13 mouse cellular contexts compared by ENCODE assay signal in the genomic region with DNA sequence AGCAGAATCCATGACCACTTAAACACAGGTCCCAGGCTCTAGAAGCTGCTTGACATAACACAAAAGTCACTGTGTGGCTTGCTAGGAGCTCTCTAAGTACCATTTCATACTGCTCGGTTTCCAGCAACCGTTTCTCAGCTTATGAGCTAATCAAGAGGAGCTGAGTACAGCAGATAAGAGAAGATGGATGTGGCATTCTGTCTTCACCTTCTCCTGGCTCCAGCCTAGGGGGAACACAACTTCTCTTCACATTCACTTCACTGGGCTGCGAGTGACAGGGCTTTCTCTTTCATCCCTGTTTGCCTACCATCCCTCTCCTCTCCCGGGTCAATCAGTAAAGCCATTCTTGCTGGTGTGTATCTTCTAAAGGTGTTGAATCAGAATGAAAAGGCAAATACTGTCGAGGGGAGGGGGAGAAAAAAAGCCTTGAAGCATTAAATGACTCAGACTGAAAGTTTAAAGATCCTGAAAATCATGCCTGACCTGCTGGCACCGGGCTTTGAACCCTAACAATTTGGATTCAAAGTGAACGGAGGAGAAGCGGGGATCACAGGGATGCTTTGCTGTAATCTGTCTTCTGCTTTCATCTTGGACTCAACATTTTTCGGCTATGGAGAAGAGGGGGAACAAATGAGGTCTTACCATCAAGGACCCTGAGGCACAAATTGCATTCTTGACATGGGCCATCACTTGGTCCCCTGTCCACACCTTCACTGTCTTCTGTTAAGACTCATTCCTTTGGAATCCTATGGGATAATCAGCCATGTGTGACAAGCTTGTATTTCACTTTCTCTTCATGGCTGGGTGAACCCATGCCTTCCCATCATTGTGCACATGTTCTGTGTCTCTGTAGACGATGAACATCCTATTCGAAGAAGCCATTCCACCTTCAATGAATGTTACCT. TPM values are rescaled to one million over a fixed set of nuclear protein-coding genes. Genes with fewer than 3 reads are reported as not detected.
A peak's percentile ranks its signal among the peaks of the same experiment; 100 is the strongest.
DNase-seq lines count a peak whose midpoint lies in the region; ATAC-seq and TF ChIP-seq lines count a peak whose summit lies in the region.
"Had no signal": no experiment of that assay in that cellular context is flagged by ENCODE, and none has a peak within 500 bp of the region (broad histone marks: within the 10 kb centered on the region; RNA-seq: fewer than 3 reads in every experiment).

No protein-coding gene starts in this region.

- H3K4me1 ChIP-seq in heart, embryonic 10.5 days, result peaks cover 19% of the 10 kb centered on the region
- peaks cover 16% of the 10 kb centered on the region for H3K4me1 ChIP-seq in lung, embryonic 16.5 days (replicated peaks; ENCODE audit: control insufficient read depth, insufficient read depth, low read length)
- peaks cover 13% of the 10 kb centered on the region for H3K4me1 ChIP-seq in heart, embryonic 16.5 days (ENCODE audit: control insufficient read depth, insufficient read depth, low read length)
- peaks cover 4% of the 10 kb centered on the region; the same call in 1 of the 2 replicates for H3K4me1 ChIP-seq in small intestine, adult 2 months (ENCODE audit: control insufficient read depth, insufficient read depth, insufficient read length, low read length)
- H3K4me1 ChIP-seq: liver, embryonic 15.5 days had no signal

- peak; percentile 74 for DNase-seq in heart, embryonic 10.5 days (ENCODE audit: low spot score)
- no peak for DNase-seq in heart, adult 18-20 months
- no peak for DNase-seq in lung, postnatal 4 days
- DNase-seq in adrenal gland, postnatal 25 days, result no peak
- no peak for DNase-seq in layer of hippocampus, adult 11-12 months (ENCODE audit: low spot score)
- DNase-seq: cerebellum, adult 2 months; thymus, postnatal 25 days had no signal

- WGBS in heart, embryonic 10.5 days, result 42% methylated on average over 11 of the region's 11 CpGs
- 36% methylated on average over 11 of the region's 11 CpGs for WGBS in lung, embryonic 16.5 days
- 43% methylated on average over 11 of the region's 11 CpGs for WGBS in heart, embryonic 16.5 days
- 47% methylated on average over 11 of the region's 11 CpGs for WGBS in small intestine, adult 2 months

- H3K27me3 ChIP-seq in heart, embryonic 10.5 days (ENCODE audit: insufficient read depth, poor library complexity, severe bottlenecking), result 0 out of 2 replicates have a peak, but pooled peaks cover 12% of the 10 kb centered on the region
- no peaks in the 10 kb centered on the region for H3K27me3 ChIP-seq in lung, embryonic 16.5 days (ENCODE audit: control insufficient read depth, insufficient read depth, low read depth, low read length)
- no peaks in the 10 kb centered on the region for H3K27me3 ChIP-seq in heart, embryonic 16.5 days (ENCODE audit: control insufficient read depth, insufficient read depth, low read length)
- H3K27me3 ChIP-seq in small intestine, adult 2 months (ENCODE audit: control insufficient read depth, insufficient read depth, low read length), result no peaks in the 10 kb centered on the region
- H3K27me3 ChIP-seq: liver, embryonic 15.5 days had no signal

- peaks cover 7% of the 10 kb centered on the region for H3K36me3 ChIP-seq in heart, embryonic 10.5 days
- no peaks in the 10 kb centered on the region for H3K36me3 ChIP-seq in lung, embryonic 16.5 days (ENCODE audit: control insufficient read depth, insufficient read depth, low read length)
- no peaks in the 10 kb centered on the region for H3K36me3 ChIP-seq in heart, embryonic 16.5 days (ENCODE audit: control insufficient read depth, insufficient read depth)
- no peaks in the 10 kb centered on the region for H3K36me3 ChIP-seq in small intestine, adult 2 months (ENCODE audit: control insufficient read depth, insufficient read depth, low read length)
- H3K36me3 ChIP-seq: liver, embryonic 15.5 days had no signal

- H3K4me2 ChIP-seq in lung, embryonic 16.5 days (ENCODE audit: low read depth, low read length), result peak overlapping the region; percentile 3; the same call in 1 of the 2 replicates
- peak overlapping the region; percentile 36 for H3K4me2 ChIP-seq in heart, embryonic 16.5 days (ENCODE audit: low read depth, low read length)
- H3K4me2 ChIP-seq: liver, embryonic 15.5 days had no signal

- no peak for TF ChIP-seq POLR2A in small intestine, adult 2 months (IDR thresholded peaks at IDR 0.05; ENCODE audit: low read depth, low read length)

- no peaks in the 10 kb centered on the region for H3K9me3 ChIP-seq in heart, embryonic 10.5 days
- H3K9me3 ChIP-seq in lung, embryonic 16.5 days (ENCODE audit: control insufficient read depth, low read length), result no peaks in the 10 kb centered on the region
- H3K9me3 ChIP-seq in heart, embryonic 16.5 days (replicated peaks; ENCODE audit: control insufficient read depth, low read length), result no peaks in the 10 kb centered on the region
- H3K9me3 ChIP-seq: liver, embryonic 15.5 days had no signal

- TF ChIP-seq CTCF in small intestine, adult 2 months (IDR thresholded peaks at IDR 0.05; ENCODE audit: extremely low read depth, insufficient read length, insufficient replicate concordance, low read depth, low read length), result no peak

- H3K4me3 ChIP-seq in heart, embryonic 10.5 days, result no peak overlapping the region
- H3K4me3 ChIP-seq in lung, embryonic 16.5 days (ENCODE audit: low read length), result no peak overlapping the region
- H3K4me3 ChIP-seq in heart, embryonic 16.5 days (ENCODE audit: low read length), result no peak overlapping the region
- no peak overlapping the region for H3K4me3 ChIP-seq in small intestine, adult 2 months (ENCODE audit: low read depth, low read length)
- H3K4me3 ChIP-seq: left cerebral cortex, adult 2 months; liver, embryonic 15.5 days had no signal

- no peak; the same call in 1 of the 2 replicates for ATAC-seq in lung, embryonic 16.5 days (ENCODE audit: low read depth)
- ATAC-seq in heart, embryonic 16.5 days (replicated peaks; ENCODE audit: extremely low read depth, insufficient read depth, low FRiP score), result no peak

- H3K27ac ChIP-seq in heart, embryonic 10.5 days, result no peak overlapping the region
- H3K27ac ChIP-seq in lung, embryonic 16.5 days (ENCODE audit: low read length), result peak overlapping the region; percentile 65
- peak overlapping the region; percentile 30 for H3K27ac ChIP-seq in heart, embryonic 16.5 days (ENCODE audit: low read length)
- H3K27ac ChIP-seq in small intestine, adult 2 months (ENCODE audit: insufficient read depth, low read depth, low read length), result peak overlapping the region; percentile 7; the same call in 1 of the 2 replicates
- H3K27ac ChIP-seq: left cerebral cortex, adult 2 months; liver, embryonic 15.5 days had no signal

- H3K9ac ChIP-seq in lung, embryonic 16.5 days (ENCODE audit: low read length), result no peak overlapping the region
- H3K9ac ChIP-seq in heart, embryonic 16.5 days (ENCODE audit: low read length), result no peak overlapping the region
- H3K9ac ChIP-seq: forebrain, postnatal 0 days; liver, embryonic 15.5 days had no signal

RNA-seq across cellular contexts. Expression of a gene that starts 23.5 kb away (rescaled TPM):
- polyA plus RNA-seq in heart, embryonic 10.5 days (2016; fragmentation: Nextera tagmentation; extraction: Ambion mirVana), result 26.2 and 28.5 TPM in 2 replicates
- total RNA-seq in heart, adult 18-20 months (2021), result 1 to 10 TPM; 4.0 to 4.7 TPM
- 9.5 and 10.9 TPM in 2 replicates for polyA plus RNA-seq in lung, embryonic 16.5 days (2015; fragmentation: Nextera tagmentation; extraction: Ambion mirVana)
- 7.3 and 8.3 TPM in 2 replicates for polyA plus RNA-seq in heart, embryonic 16.5 days (2015; fragmentation: Nextera tagmentation; extraction: Ambion mirVana)
- 0.70 and 1.4 TPM in 2 replicates for polyA plus RNA-seq in small intestine, adult 2 months (2012; rRNA removed)
- total RNA-seq in adrenal gland, postnatal 25 days (2021), result 7.9 and 9.9 TPM in 2 replicates

RNA-seq across cellular contexts. Expression of a gene that starts 51.0 kb away (rescaled TPM):
- polyA plus RNA-seq in heart, embryonic 10.5 days (2016; fragmentation: Nextera tagmentation; extraction: Ambion mirVana), result 13.6 and 14.1 TPM in 2 replicates
- total RNA-seq in heart, adult 18-20 months (2021), result 10 to 100 TPM in 1 of 2 experiments, 1 to 10 TPM in 1; 9.8 to 15.2 TPM
- 20.7 and 22.7 TPM in 2 replicates for polyA plus RNA-seq in lung, embryonic 16.5 days (2015; fragmentation: Nextera tagmentation; extraction: Ambion mirVana)
- polyA plus RNA-seq in heart, embryonic 16.5 days (2015; fragmentation: Nextera tagmentation; extraction: Ambion mirVana), result 9.8 and 13.4 TPM in 2 replicates
- 0.62 and 0.66 TPM in 2 replicates for polyA plus RNA-seq in small intestine, adult 2 months (2012; rRNA removed)
- 2.0 and 2.8 TPM in 2 replicates for total RNA-seq in adrenal gland, postnatal 25 days (2021)
